Mouse (Mus musculus) heart, embryonic 14.5 days (tissue): ENCODE measurements around the gene Sema4b. TPM values are rescaled to one million over a fixed set of nuclear protein-coding genes. Genes with fewer than 3 reads are reported as not detected.

Experiments used
- ATAC-seq: fragments of 200-750 bp; cut with Nextera tagmentation; 2 replicates; pipeline ENCODE4 v1.8.0; 2017; ENCODE audit warnings: low read depth, moderate TSS enrichment; ENCODE audit not compliant: insufficient number of reproducible peaks, insufficient read depth, low FRiP score
- H3K27ac ChIP-seq, 2 experiments: fragments of 200-500 bp in 1 of 2; fragments of 300-500 bp in 1 of 2; sonication (generic) in 1 of 2; replicated peaks in 1 of 2; 2 replicates each; pipeline ENCODE4 v1.5.1; 2012 to 2014; ENCODE audit warnings: low read depth in 2 of 2, low read length in 2 of 2, control low read depth in 1 of 2, mild to moderate bottlenecking in 1 of 2, mixed read lengths in 1 of 2; ENCODE audit not compliant: control insufficient read depth in 1 of 2, insufficient read depth in 1 of 2
- H3K27me3 ChIP-seq: fragments of 300-500 bp; sonication (generic); 2 replicates; pipeline ENCODE4 v1.6.1; 2014; ENCODE audit warnings: mild to moderate bottlenecking, low read length, control low read depth; ENCODE audit not compliant: control insufficient read depth, insufficient read depth
- H3K36me3 ChIP-seq: fragments of 300-500 bp; sonication (generic); 2 replicates; pipeline ENCODE4 v1.6.1; 2014; ENCODE audit warnings: mild to moderate bottlenecking, control low read depth, low read length, mixed read lengths; ENCODE audit not compliant: control insufficient read depth, insufficient read depth
- H3K4me1 ChIP-seq, 2 experiments: fragments of 200-500 bp in 1 of 2; fragments of 300-500 bp in 1 of 2; sonication (generic) in 1 of 2; 2 replicates each; pipeline ENCODE4 v1.6.1; 2012 to 2014; ENCODE audit warnings: low read length in 2 of 2, control low read depth in 1 of 2, mixed read lengths in 1 of 2; ENCODE audit not compliant: control insufficient read depth in 2 of 2, insufficient read depth in 2 of 2
- H3K4me2 ChIP-seq: fragments of 300-500 bp; sonication (generic); 2 replicates; pipeline ENCODE4 v1.6.1; 2014; ENCODE audit warnings: mild to moderate bottlenecking, low read length
- H3K4me3 ChIP-seq, 2 experiments: fragments of 200-500 bp in 1 of 2; fragments of 300-500 bp in 1 of 2; sonication (generic) in 1 of 2; 2 replicates each; pipeline ENCODE4 v1.5.1; 2012 to 2014; ENCODE audit warnings: low read length in 2 of 2, mild to moderate bottlenecking in 2 of 2, control low read depth in 1 of 2, low read depth in 1 of 2, moderate library complexity in 1 of 2; ENCODE audit not compliant: control insufficient read depth in 1 of 2, insufficient read depth in 1 of 2
- H3K9ac ChIP-seq: fragments of 300-500 bp; sonication (generic); 2 replicates; pipeline ENCODE4 v1.6.1; 2014; ENCODE audit warnings: mild to moderate bottlenecking, low read length
- H3K9me3 ChIP-seq: fragments of 300-500 bp; sonication (generic); 2 replicates; pipeline ENCODE4 v1.6.1; 2016; ENCODE audit warnings: low read length, control low read depth; ENCODE audit not compliant: control insufficient read depth
- WGBS: fragments of 180-500 bp; shearing (Covaris S2); extraction: QIAGEN DNeasy Blood & Tissue Kit; methylation state at CpG from one replicate; pipeline ENCODE4 v1.1.7; 2014; 5-methylcytosine and 5-hydroxymethylcytosine counted together
- polyA plus RNA-seq: library from polyadenylated mRNA; unstranded; fragments of >200 nt; fragmentation: Nextera tagmentation; extraction: Ambion mirVana; gene quantifications from 2 replicates; pipeline ENCODE4 v1.2.1, GENCODE M21; 2014

The Sema4b gene
- polyA plus RNA-seq, 1 experiment from 2014 or later: 12.4 TPM

DNA sequence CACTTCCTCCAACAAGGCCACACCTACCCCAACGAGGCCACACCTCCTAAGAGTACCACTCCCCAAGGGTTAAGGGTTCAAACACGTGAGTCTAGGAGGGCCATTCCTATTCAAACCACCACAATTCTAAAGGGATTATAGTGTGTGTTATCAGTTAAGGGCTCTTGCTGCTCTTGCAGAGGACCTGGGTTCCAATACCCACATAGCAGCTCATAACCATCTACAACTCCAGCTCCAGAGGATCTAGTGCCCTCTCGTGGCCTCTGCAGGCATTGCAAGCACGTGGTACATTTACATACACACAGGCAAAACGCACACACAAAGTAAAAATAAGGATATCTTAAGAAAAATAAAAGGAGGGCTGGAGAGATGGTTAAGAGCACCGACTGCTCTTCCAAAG lies 34.5 kb upstream of the Sema4b start:
- no peak overlapping the region for H3K4me3 ChIP-seq
- ATAC-seq: no peak
- H3K9me3 ChIP-seq: no peaks in the 10 kb centered on the region
- H3K9ac ChIP-seq: no peak overlapping the region
- no peak overlapping the region for H3K4me2 ChIP-seq
- H3K4me1 ChIP-seq: peaks cover 5 to 7% of the 10 kb centered on the region in 2 experiments; a peak in 3 of 4 replicates
- WGBS: 59% methylated on average over 6 of the region's 6 CpGs
- H3K27ac ChIP-seq: no peak overlapping the region
- no peaks in the 10 kb centered on the region for H3K36me3 ChIP-seq
- H3K27me3 ChIP-seq: no peaks in the 10 kb centered on the region

GRCm38 (mm10) chr7:80152756-80153155 lies 33.9 kb upstream of the Sema4b start:
- Histone ChIP-seq H3K4me2 (no peak overlapping the region), H3K9me3 (no peaks in the 10 kb centered on the region), H3K27me3 (no peaks in the 10 kb centered on the region), H3K4me3 (no peak overlapping the region), H3K4me1 (peaks cover 5 to 7% of the 10 kb centered on the region in 2 experiments; a peak in 3 of 4 replicates), H3K36me3 (no peaks in the 10 kb centered on the region), H3K27ac (no peak overlapping the region), H3K9ac (no peak overlapping the region)
- no peak for ATAC-seq
- WGBS: 90% methylated on average over 8 of the region's 8 CpGs

GRCm38 (mm10) chr7:80154689-80155088 lies 32.0 kb upstream of the Sema4b start:
- no peak overlapping the region for H3K27ac ChIP-seq
- no peak overlapping the region for H3K4me2 ChIP-seq
- no peaks in the 10 kb centered on the region for H3K27me3 ChIP-seq
- no peak for ATAC-seq
- H3K9me3 ChIP-seq: no peaks in the 10 kb centered on the region
- H3K36me3 ChIP-seq: no peaks in the 10 kb centered on the region
- WGBS: 71% methylated on average over 3 of the region's 3 CpGs
- H3K4me1 ChIP-seq: peaks cover 9 to 12% of the 10 kb centered on the region in 2 experiments
- no peak overlapping the region for H3K9ac ChIP-seq
- H3K4me3 ChIP-seq: no peak overlapping the region

GRCm38 (mm10) chr7:80156711-80157227 lies 29.9 kb upstream of the Sema4b start:
- no peak for ATAC-seq
- H3K9ac ChIP-seq: no peak overlapping the region
- H3K27ac ChIP-seq: no peak overlapping the region
- H3K4me3 ChIP-seq: no peak overlapping the region
- peaks cover 17 to 22% of the 10 kb centered on the region in 2 experiments for H3K4me1 ChIP-seq
- H3K9me3 ChIP-seq: no peaks in the 10 kb centered on the region
- H3K36me3 ChIP-seq: no peaks in the 10 kb centered on the region
- H3K4me2 ChIP-seq: no peak overlapping the region
- 54% methylated on average over 13 of the region's 13 CpGs for WGBS
- no peaks in the 10 kb centered on the region for H3K27me3 ChIP-seq

- WGBS: 79% methylated on average over 8 of the region's 8 CpGs
- Histone ChIP-seq H3K27ac (peak overlapping the region in 1 of 2 experiments; percentile 23; a peak in 1 of 4 replicates), H3K4me2 (no peak overlapping the region), H3K4me3 (no peak overlapping the region), H3K27me3 (no peaks in the 10 kb centered on the region), H3K36me3 (no peaks in the 10 kb centered on the region), H3K9me3 (no peaks in the 10 kb centered on the region), H3K4me1 (peaks cover 17 to 22% of the 10 kb centered on the region in 2 experiments), H3K9ac (no peak overlapping the region)
- ATAC-seq: no peak
Measured at GRCm38 (mm10) chr7:80158496-80159268, 28.0 kb upstream of the Sema4b start.

DNA sequence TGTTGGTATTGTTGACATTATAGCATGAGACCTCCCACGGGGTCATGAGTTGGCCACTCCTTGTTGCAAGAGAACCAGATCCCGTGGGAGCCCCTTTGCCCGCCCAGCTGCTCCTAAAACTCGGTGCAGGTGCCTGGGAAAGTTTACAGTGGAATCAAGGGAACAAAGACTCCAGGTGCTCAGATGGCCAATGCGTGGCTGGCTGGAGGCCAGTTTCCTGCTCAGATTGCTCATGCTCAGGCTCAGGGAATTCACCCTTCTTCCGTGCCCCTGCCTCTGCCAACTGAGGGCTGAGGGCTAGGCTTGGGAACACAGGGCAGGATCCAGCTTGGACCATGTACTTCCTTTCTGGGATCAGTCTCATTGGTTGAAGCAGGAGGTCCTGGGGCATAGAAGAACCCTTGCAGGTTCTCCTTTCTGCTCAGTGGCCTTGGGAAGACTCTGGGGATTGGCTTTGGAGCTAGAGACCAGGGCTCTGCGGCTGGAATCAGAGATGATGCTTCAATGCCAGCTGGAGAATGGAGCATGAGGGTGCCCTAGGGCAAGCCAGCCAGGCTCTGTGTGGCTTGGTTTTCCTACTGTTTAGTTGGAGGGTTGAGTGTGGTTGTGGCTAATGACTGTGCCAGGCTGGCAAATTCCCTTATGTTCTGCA lies 26.2 kb upstream of the Sema4b start:
- no peak overlapping the region for H3K4me2 ChIP-seq
- no peaks in the 10 kb centered on the region for H3K9me3 ChIP-seq
- no peak for ATAC-seq
- H3K36me3 ChIP-seq: no peaks in the 10 kb centered on the region
- H3K4me1 ChIP-seq: peaks cover 17 to 22% of the 10 kb centered on the region in 2 experiments
- no peak overlapping the region for H3K27ac ChIP-seq
- no peaks in the 10 kb centered on the region for H3K27me3 ChIP-seq
- H3K4me3 ChIP-seq: no peak overlapping the region
- 65% methylated on average over 7 of the region's 7 CpGs for WGBS
- H3K9ac ChIP-seq: no peak overlapping the region

DNA sequence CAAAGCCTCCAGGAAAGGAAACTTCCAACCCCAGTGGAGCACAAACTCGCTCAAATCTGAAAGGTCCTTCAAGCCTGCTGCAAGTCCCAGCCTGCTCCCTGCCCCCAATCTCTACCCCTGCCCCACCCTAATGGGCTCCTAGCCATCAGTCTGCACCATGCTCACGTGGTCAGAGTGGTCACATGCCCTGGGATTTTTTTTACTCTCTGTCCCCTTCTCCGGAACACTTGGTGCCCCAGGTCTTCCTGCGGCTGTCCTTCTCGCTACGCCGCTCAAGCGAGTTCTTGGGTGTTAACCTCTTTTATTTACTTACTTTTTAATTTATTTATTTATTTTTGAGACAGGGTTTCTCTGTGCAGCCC lies 25.7 kb upstream of the Sema4b start:
- WGBS: 64% methylated on average over 8 of the region's 8 CpGs
- Histone ChIP-seq H3K9me3 (no peaks in the 10 kb centered on the region), H3K36me3 (no peaks in the 10 kb centered on the region), H3K9ac (no peak overlapping the region), H3K27ac (no peak overlapping the region), H3K4me2 (no peak overlapping the region), H3K4me1 (peaks cover 17 to 22% of the 10 kb centered on the region in 2 experiments), H3K27me3 (no peaks in the 10 kb centered on the region), H3K4me3 (no peak overlapping the region)
- ATAC-seq: 0 out of 2 replicates have a peak, but pooled peaks have one; percentile 54
